Mouse (Mus musculus) kidney, adult 11 months (tissue): ENCODE data around the gene Gm37419.
A peak's percentile ranks its signal among the peaks of the same experiment; 100 is the strongest.

Experiments used
- DNase-seq: peaks from one replicate; pipeline ENCODE4 v3.0.0; 2022

Gene Gm37419

GRCm38 (mm10) chr16:23988466-23989208, at the start of gene Gm37419, which contains the start of gene Bcl6:
Gene Gm37419 (plus strand): TSS chr16:23988482.
Gene Bcl6 (minus strand): TSS chr16:23988852.
- DNase-seq = peak; percentile 88

DNA sequence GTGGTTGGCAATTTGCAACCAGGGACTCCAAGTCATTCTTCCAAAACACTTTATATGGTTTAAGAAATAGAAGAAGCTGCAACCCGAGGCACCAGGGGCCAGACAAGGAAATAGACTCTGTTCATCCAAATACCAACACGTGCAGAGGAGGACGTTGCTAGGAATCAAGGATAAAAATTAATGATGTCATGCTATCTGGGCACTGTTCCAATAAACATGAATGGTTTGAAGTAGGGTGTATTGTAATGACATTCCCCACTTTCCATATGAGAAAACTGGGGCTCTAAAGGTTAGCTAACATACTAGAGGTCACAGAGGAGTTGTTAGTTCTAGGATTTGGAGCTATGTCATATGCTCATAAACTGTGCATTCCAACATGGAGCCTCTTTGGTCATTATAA, 43.5 kb upstream of the Gm37419 start:
- DNase-seq = no peak

DNA sequence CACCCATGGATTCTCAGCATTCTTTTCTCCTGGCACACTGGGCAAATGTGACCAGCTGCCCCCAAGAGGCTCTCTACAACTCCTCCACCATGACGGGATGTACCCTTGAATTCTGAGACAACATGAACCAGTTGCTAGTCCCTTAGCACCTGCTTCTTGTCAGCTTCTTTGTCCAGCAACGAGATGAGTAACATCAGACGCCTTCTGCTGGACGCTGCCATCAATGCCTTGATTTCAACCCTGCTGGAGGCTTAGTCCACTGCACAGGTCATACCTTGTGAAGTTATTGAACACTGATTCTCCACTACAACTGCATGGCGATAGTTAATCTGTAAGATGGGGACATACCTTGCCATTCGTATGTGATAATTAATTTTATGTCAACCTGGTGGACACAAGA, 40.6 kb upstream of the Gm37419 start:
- no peak for DNase-seq

GRCm38 (mm10) chr16:23952101-23952727, 36.1 kb upstream of the Gm37419 start:
- DNase-seq = no peak

- DNase-seq = no peak
Measured at GRCm38 (mm10) chr16:23953189-23953958, 34.9 kb upstream of the Gm37419 start.

DNA sequence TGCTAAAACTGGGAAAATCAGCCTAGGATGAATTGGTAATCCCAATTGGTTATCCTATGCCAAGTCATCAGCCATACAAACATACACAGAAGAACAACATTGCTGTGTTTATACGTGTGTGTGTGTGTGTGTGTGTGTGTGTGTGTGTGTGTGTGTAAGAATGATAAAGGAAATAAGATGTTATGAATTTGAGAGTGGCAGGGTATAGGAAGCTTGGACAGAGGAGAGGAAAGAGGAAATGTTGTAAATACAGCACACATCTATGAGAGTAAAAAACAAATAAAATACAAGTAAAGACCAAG, 34.4 kb upstream of the Gm37419 start:
- DNase-seq = no peak

DNA sequence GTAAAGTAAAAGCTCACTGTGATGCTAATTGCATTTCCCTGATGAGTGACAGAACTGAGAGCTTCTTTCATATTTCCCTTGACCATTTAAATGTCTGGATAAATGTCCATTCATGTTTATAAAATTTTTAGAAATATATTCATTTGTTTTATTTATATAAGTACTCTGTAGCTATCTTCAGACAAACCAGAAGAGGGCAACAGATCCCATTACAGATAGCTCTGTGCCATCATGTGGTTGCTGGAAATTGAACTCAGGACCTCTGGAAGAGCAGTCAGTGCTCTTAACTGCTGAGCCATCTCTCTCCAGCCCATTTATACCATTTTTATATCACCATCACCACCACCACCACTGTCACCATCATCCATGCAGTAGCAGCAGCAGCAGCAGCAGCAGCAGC, 29.3 kb upstream of the Gm37419 start:
- DNase-seq = no peak

DNA sequence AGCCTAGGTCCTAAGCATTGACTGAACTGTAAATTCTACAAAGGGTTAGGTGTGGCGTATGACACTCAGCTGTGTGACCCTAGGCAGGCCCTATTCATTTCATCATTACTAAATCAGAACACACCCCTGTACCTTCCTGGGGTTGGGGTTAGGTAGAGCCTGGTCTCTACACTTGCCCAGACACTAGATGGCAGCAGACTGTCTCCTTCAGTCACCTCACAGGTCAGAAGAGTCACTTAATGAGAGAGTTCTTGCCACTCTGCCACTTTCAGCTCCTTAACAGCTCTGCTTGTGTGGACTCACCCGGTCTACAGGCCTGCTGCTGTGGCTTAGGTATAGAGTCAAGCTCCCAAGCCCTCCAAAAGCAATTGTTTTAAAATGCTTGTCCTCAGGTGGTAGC, 25.9 kb upstream of the Gm37419 start:
- no peak for DNase-seq

- no peak for DNase-seq
Measured at GRCm38 (mm10) chr16:23963896-23964668, 24.2 kb upstream of the Gm37419 start.

- DNase-seq = no peak
Measured at GRCm38 (mm10) chr16:23964706-23965367, 23.4 kb upstream of the Gm37419 start.

DNA sequence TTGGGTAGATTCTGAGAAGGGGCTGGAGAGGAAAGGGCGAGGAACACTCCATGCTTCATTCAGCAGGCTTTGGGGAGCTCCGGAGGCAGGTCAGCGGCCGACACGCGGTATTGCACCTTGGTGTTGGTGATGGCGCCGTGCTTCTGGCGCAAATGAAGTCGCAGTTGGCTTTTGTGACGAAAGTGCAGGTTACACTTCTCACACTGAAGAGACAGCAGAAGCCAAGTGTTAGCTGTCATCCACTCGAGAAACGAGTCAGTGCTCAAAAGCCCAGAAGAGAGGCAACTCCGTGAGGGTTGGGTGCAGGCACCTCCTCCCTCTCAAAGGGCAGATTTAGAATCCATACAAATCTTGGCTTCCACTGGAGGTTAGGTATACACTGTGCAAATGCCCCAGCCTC, 22.2 kb upstream of the Gm37419 start:
- no peak for DNase-seq

- DNase-seq = no peak
Measured at GRCm38 (mm10) chr16:23967301-23967700, 21.0 kb upstream of the Gm37419 start.

DNA sequence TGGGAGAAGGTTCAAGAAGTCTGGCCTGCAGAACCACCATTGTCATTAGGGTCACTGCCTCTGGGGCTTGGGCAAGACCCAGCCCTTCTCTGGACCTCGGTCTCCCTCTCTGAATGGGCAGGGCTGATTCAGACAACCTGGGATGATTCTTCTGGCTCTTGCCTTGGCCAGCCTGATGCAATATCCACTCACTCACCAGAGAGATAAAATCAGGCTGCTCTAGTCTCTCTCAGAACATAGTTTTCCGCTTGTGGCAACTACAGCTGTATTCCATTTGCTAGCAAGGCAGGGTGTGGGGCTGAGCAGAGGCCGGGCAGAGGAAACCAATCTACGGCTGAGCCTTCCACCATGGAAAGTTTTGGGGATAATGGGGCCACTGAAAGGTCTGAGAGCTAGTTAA, 19.4 kb upstream of the Gm37419 start:
- DNase-seq = no peak

DNA sequence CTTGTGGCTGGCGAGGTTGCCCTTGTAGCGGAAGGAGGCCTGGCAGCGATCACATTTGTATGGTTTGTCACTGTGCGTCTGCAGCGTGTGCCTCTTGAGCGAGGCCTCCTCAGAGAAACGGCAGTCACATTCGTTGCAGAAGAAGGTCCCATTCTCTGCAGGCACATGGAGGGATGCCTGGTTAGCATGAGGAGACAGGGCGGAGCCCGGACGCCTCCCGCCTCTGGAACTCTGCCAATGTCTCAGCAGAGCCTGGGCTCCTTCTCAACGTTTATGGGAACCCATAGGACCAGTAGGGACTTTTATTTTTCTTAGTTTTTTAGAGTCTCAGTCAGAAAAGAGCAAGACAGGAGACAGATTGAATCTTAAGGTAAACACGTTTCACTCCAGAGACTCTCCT, 18.4 kb upstream of the Gm37419 start:
- DNase-seq = no peak

DNA sequence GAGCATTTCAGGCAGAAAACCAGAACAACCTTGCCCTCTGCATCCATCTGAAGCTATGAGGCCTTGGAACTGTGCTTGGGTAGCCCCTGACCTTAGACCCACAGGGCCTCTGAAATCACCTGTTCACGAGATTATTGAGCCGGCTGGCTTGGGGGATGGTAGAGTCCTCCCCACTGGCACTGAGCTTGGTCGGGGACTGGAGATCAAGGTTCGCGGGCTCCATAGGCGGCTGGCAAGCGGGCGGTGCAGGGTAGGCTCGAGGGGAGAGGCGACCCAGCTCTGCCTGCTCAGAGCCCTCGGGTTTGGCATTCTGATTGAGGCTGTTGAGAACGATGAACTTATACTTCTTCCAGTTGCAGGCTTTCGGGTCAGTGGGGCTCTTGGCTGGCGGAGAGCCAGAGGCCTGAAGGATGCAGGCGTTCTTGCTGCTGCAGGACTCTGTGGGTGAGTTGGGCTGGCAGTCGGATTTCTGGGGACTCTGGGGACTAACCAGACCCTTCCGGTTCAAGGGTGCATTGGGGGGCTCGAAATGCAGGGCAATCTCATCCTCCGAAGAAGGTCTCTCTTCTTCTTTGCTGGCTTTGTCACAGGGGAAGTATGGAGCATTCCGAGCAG, 16.0 kb upstream of the Gm37419 start:
- peak; percentile 54 for DNase-seq

- no peak for DNase-seq
Measured at GRCm38 (mm10) chr16:23972901-23973300, 15.4 kb upstream of the Gm37419 start.

DNA sequence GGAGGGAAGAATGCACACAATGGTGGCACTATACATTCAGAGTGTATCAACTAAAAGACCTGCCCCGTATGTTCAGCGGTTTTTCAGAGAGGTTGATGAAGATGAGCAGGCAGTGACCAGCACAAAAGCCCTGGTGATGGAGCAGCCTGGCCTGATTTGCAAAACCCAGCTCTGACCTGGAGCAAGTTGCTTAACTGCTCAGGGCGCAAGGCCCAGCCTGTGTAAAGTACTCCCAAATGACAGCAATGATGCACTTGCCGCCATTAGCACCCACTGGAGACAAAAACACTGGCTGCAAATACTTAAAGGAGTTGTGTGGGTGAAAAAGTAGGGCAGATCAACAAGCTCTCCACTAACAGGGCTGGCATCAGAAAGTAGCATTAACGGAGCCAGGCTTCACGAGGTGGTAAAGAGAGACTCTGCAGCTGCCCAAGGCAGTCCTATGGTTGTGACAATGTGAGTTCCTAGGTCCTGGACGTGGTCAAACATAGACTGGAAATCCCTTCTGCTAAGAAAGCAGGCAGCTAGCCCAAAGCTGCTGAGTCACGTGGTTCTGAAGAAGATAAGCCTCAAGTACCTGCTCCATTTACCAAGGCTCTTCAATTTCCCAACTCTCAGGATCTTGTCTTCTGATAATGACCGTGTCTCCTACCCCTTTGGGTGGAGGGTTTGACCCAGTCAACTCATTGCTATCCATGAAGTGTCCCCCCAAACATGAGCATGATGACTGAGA, 14.5 kb upstream of the Gm37419 start:
- no peak for DNase-seq

DNA sequence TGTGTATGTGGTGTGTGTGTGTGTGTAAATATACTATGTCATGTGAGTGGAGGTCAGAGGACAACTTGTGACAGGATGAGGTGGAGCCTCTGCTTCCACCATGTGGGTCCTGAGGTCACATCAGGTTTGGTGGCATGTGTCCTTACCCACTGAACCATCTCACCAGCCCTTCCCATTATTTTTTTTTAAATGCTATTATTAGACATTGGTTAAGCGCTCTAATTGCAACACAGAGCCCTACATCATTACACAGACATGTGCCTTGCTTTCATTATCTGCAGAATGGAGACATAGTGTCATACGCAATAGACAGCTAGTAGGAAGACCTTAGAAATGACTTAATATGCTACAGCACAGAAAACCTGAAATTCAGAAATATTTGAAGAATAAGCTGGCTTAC, 12.1 kb upstream of the Gm37419 start:
- no peak for DNase-seq

DNA sequence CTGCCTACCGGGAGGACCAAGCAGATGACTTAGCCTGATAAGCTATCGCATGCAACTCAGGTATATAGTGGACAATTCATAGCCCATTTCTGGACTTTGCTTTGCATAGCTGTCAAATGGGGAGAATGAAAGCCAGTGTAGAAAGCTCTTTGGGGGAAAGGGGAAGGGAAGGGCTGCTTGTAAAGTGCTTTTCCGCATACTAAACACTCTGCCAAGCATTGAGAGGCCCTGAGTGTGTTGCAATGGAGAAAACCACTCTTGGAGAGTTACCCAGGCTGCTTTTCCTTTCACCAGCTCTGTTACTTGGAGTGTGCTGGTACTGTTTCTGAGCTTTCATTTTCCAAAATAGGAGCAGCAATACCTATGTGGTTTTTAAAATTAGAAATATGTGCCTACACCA, 10.6 kb upstream of the Gm37419 start:
- no peak for DNase-seq

GRCm38 (mm10) chr16:23978495-23978894, 9.8 kb upstream of the Gm37419 start:
- DNase-seq = no peak

DNA sequence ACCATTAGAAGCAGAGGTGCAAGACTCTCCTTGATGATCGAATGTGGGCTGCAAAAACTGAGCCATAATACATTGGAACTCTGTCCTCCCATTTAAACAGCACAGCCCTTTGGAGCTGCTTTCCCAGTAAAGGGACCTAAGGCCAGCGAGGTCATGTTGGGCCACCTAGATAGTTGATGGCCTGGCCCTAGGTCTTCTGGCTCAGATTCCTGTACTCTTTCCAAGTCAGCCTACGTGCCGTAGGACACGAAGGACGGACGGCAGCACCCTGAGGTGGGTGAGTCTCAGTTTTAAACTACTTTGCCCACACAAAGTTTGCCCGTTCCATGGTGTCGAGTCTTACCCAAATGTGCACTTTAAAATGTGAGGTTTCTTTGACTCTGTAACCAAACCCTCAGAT, 8.8 kb upstream of the Gm37419 start:
- DNase-seq = no peak
